In genomic region chrX:94177715-94178340, GRCm38 (mm10) we compare ENCODE assay signal across 8 mouse cellular contexts. TPM values are rescaled to one million over a fixed set of nuclear protein-coding genes. Genes with fewer than 3 reads are reported as not detected.
DNase-seq lines count a peak whose midpoint lies in the region; ATAC-seq and TF ChIP-seq lines count a peak whose summit lies in the region.

No protein-coding gene starts in this region.

- peak; percentile 70 for DNase-seq in G1E (ENCODE audit: low spot score)
- DNase-seq in cerebellum, adult 18-20 months, result peak; percentile 94
- DNase-seq in heart, postnatal 4 days, result peak; percentile 94
- peak; percentile 87 to 96 for DNase-seq in layer of hippocampus, adult 8-10 months (ENCODE audit: low spot score in 2 of 2)
- peak; percentile 93 for DNase-seq in ovary, adult 18-20 months (ENCODE audit: low spot score)
- peak; percentile 93 for DNase-seq in thymus, postnatal 0 days (ENCODE audit: low spot score)

- no peak for TF ChIP-seq CTCF in G1E (IDR thresholded peaks at IDR 0.05; ENCODE audit: low read depth, low read length)

- no peaks in the 10 kb centered on the region for H3K27me3 ChIP-seq in G1E (ENCODE audit: insufficient read depth, low read length)
- peaks cover 21% of the 10 kb centered on the region for H3K27me3 ChIP-seq in forebrain, embryonic 16.5 days (replicated peaks; ENCODE audit: control insufficient read depth, insufficient read depth, low read length)
- H3K27me3 ChIP-seq in lung, embryonic 15.5 days, result peaks cover 18% of the 10 kb centered on the region

- peak; percentile 99 for ATAC-seq in G1E (ENCODE audit: extremely low read depth, insufficient number of reproducible peaks, low FRiP score, poor library complexity, severe bottlenecking)
- peak; percentile 98 for ATAC-seq in forebrain, embryonic 16.5 days
- peak; percentile 98 for ATAC-seq in lung, embryonic 15.5 days (ENCODE audit: borderline replicate concordance, extremely low read depth, low FRiP score, low TSS enrichment)

- peak overlapping the region; percentile 60 for H3K9ac ChIP-seq in forebrain, embryonic 16.5 days (replicated peaks; ENCODE audit: low read depth, low read length)
- peak overlapping the region; percentile 56 for H3K9ac ChIP-seq in lung, embryonic 15.5 days

- peak overlapping the region; percentile 98 for H3K27ac ChIP-seq in forebrain, embryonic 16.5 days (ENCODE audit: low read length)
- peak overlapping the region; percentile 99 for H3K27ac ChIP-seq in lung, embryonic 15.5 days

- peak overlapping the region; percentile 73 for H3K4me3 ChIP-seq in G1E (ENCODE audit: low read depth, low read length)
- peak overlapping the region; percentile 62 for H3K4me3 ChIP-seq in forebrain, embryonic 16.5 days (replicated peaks; ENCODE audit: low read length)
- H3K4me3 ChIP-seq in lung, embryonic 15.5 days, result peak overlapping the region; percentile 55

- H3K36me3 ChIP-seq in G1E (replicated peaks), result no peaks in the 10 kb centered on the region
- no peaks in the 10 kb centered on the region for H3K36me3 ChIP-seq in forebrain, embryonic 16.5 days (ENCODE audit: control insufficient read depth, insufficient read depth)
- H3K36me3 ChIP-seq in lung, embryonic 15.5 days, result no peaks in the 10 kb centered on the region

- no peaks in the 10 kb centered on the region for H3K9me3 ChIP-seq in G1E (replicated peaks)
- no peaks in the 10 kb centered on the region for H3K9me3 ChIP-seq in forebrain, embryonic 16.5 days (ENCODE audit: control insufficient read depth, low read length)
- H3K9me3 ChIP-seq in lung, embryonic 15.5 days, result no peaks in the 10 kb centered on the region

- H3K4me1 ChIP-seq in G1E (ENCODE audit: insufficient read depth, low read depth, low read length), result no peaks in the 10 kb centered on the region; the same call in 1 of the 2 replicates
- no peaks in the 10 kb centered on the region for H3K4me1 ChIP-seq in forebrain, embryonic 16.5 days (replicated peaks; ENCODE audit: control insufficient read depth, insufficient read depth, low read length)
- peaks cover 3% of the 10 kb centered on the region; the same call in 1 of the 2 replicates for H3K4me1 ChIP-seq in lung, embryonic 15.5 days

- peak overlapping the region; percentile 47 for H3K4me2 ChIP-seq in forebrain, embryonic 16.5 days (ENCODE audit: low read length)
- peak overlapping the region; percentile 74 for H3K4me2 ChIP-seq in lung, embryonic 15.5 days

- 0% methylated on average over 43 of the region's 55 CpGs for WGBS in forebrain, embryonic 16.5 days
- 1% methylated on average over 45 of the region's 55 CpGs for WGBS in lung, embryonic 15.5 days

RNA-seq across cellular contexts. Expression of gene Eif2s3x, which starts 34.8 kb away (rescaled TPM):
- 387 and 408 TPM in 2 replicates for total RNA-seq in G1E (2014; fragmentation: Nextera tagmentation)
- total RNA-seq in G1E (2017), result 239 and 275 TPM in 2 replicates
- polyA plus RNA-seq in G1E (2012), result 21.0 and 31.9 TPM in 2 replicates
- 106 and 121 TPM in 2 replicates for polyA plus RNA-seq in forebrain, embryonic 16.5 days (2015; fragmentation: Nextera tagmentation; extraction: Ambion mirVana)
- 100 to 1,000 TPM; 130 to 205 TPM for total RNA-seq in heart, postnatal 4 days (2021)
- total RNA-seq in layer of hippocampus, adult 8-10 months (2022), result 100 to 1,000 TPM; 104 to 187 (median 136) TPM
- polyA plus RNA-seq in lung, embryonic 15.5 days (2015; fragmentation: Nextera tagmentation; extraction: Ambion mirVana), result 72.6 and 73.5 TPM in 2 replicates
- polyA plus RNA-seq in thymus, postnatal 0 days (2015; fragmentation: Nextera tagmentation; extraction: Ambion mirVana), result 75.1 and 78.5 TPM in 2 replicates

RNA-seq across cellular contexts. Expression of gene Zfx, which starts 54.3 kb away (rescaled TPM):
- total RNA-seq in G1E (2014; fragmentation: Nextera tagmentation) (41.8 and 60.7 TPM in 2 replicates), G1E (2017) (36.8 and 49.4 TPM in 2 replicates)
- polyA plus RNA-seq in G1E (2012), result 1.5 and 2.0 TPM in 2 replicates
- polyA plus RNA-seq in forebrain, embryonic 16.5 days (2015; fragmentation: Nextera tagmentation; extraction: Ambion mirVana), result 28.1 and 32.8 TPM in 2 replicates
- total RNA-seq in heart, postnatal 4 days (2021), result 10 to 100 TPM; 31.7 to 32.0 TPM
- total RNA-seq in layer of hippocampus, adult 8-10 months (2022), result 10 to 100 TPM; 27.4 to 41.9 (median 38.5) TPM
- 33.9 and 36.7 TPM in 2 replicates for polyA plus RNA-seq in lung, embryonic 15.5 days (2015; fragmentation: Nextera tagmentation; extraction: Ambion mirVana)
- 30.9 and 34.5 TPM in 2 replicates for polyA plus RNA-seq in thymus, postnatal 0 days (2015; fragmentation: Nextera tagmentation; extraction: Ambion mirVana)

RNA-seq across cellular contexts. Expression of gene Klhl15, which starts 56.6 kb away (rescaled TPM):
- total RNA-seq in G1E (2014; fragmentation: Nextera tagmentation) (22.3 and 28.5 TPM in 2 replicates), G1E (2017) (14.8 and 18.7 TPM in 2 replicates)
- 54.2 and 67.0 TPM in 2 replicates for polyA plus RNA-seq in G1E (2012)
- 10.0 TPM in 2 replicates for polyA plus RNA-seq in forebrain, embryonic 16.5 days (2015; fragmentation: Nextera tagmentation; extraction: Ambion mirVana)
- 10 to 100 TPM; 11.3 to 12.0 TPM for total RNA-seq in heart, postnatal 4 days (2021)
- total RNA-seq in layer of hippocampus, adult 8-10 months (2022), result 10 to 100 TPM; 23.4 to 27.5 (median 24.8) TPM
- 7.6 and 7.7 TPM in 2 replicates for polyA plus RNA-seq in lung, embryonic 15.5 days (2015; fragmentation: Nextera tagmentation; extraction: Ambion mirVana)
- 9.6 and 12.2 TPM in 2 replicates for polyA plus RNA-seq in thymus, postnatal 0 days (2015; fragmentation: Nextera tagmentation; extraction: Ambion mirVana)

Comparison
In these comparisons a context has a peak if more than half of its experiments do, and no peak if none do; other contexts are left out.
1. Peak in every context shown above with its lines: DNase-seq, ATAC-seq, H3K4me3 ChIP-seq and H3K27ac ChIP-seq.